Mouse (Mus musculus): ENCODE data around the gene Plxnd1. TPM values are rescaled to one million over a fixed set of nuclear protein-coding genes. Genes with fewer than 3 reads are reported as not detected.

The Plxnd1 gene
- polyA plus RNA-seq, 1 experiment from 2014 or later: 9.1 TPM

GRCm38 (mm10) chr6:115906871-115907270 lies 87.9 kb downstream of the Plxnd1 start:
- no peak for ATAC-seq (ENCODE audit: low FRiP score)
- H3K4me1 ChIP-seq (replicated peaks): no peaks in the 10 kb centered on the region
- no peak overlapping the region for H3K4me3 ChIP-seq
- 85% methylated on average over 2 of the region's 2 CpGs for WGBS
- no peak overlapping the region for H3K4me2 ChIP-seq
- peaks cover 48% of the 10 kb centered on the region for H3K36me3 ChIP-seq
- no peak overlapping the region for H3K27ac ChIP-seq
- H3K27me3 ChIP-seq: no peaks in the 10 kb centered on the region
- no peaks in the 10 kb centered on the region for H3K9me3 ChIP-seq
- H3K9ac ChIP-seq: no peak overlapping the region

GRCm38 (mm10) chr6:115906455-115906854 lies 88.3 kb downstream of the Plxnd1 start:
- Histone ChIP-seq H3K9me3 (no peaks in the 10 kb centered on the region), H3K4me2 (no peak overlapping the region), H3K27me3 (no peaks in the 10 kb centered on the region), H3K4me3 (no peak overlapping the region), H3K4me1 (replicated peaks) (peaks cover 4% of the 10 kb centered on the region; the same call in 1 of the 2 replicates), H3K36me3 (peaks cover 48% of the 10 kb centered on the region), H3K27ac (no peak overlapping the region), H3K9ac (no peak overlapping the region)
- no peak for ATAC-seq (ENCODE audit: low FRiP score)
- 96% methylated on average over 1 of the region's 1 CpGs for WGBS

GRCm38 (mm10) chr6:115905568-115905967 lies 89.2 kb downstream of the Plxnd1 start:
- H3K4me2 ChIP-seq: no peak overlapping the region
- ATAC-seq (ENCODE audit: low FRiP score): no peak
- peaks cover 8% of the 10 kb centered on the region for H3K4me1 ChIP-seq (replicated peaks)
- peaks cover 48% of the 10 kb centered on the region for H3K36me3 ChIP-seq
- 91% methylated on average over 6 of the region's 6 CpGs for WGBS
- H3K27me3 ChIP-seq: no peaks in the 10 kb centered on the region
- H3K9me3 ChIP-seq: no peaks in the 10 kb centered on the region
- H3K27ac ChIP-seq: no peak overlapping the region
- no peak overlapping the region for H3K9ac ChIP-seq
- H3K4me3 ChIP-seq: no peak overlapping the region

Other genes with a start within 250 kb of the Plxnd1 start
- gene Tmem40, start 232.6 kb downstream of the Plxnd1 start, polyA plus RNA-seq (2015; fragmentation: Nextera tagmentation; extraction: Ambion mirVana): 1.6 and 1.7 TPM in 2 replicates
- 14.8 and 15.0 TPM in 2 replicates for gene Cand2, start 220.5 kb downstream of the Plxnd1 start, polyA plus RNA-seq (2015; fragmentation: Nextera tagmentation; extraction: Ambion mirVana)
- 1,291 and 1,358 TPM in 2 replicates for gene Rpl32, start 186.3 kb downstream of the Plxnd1 start, polyA plus RNA-seq (2015; fragmentation: Nextera tagmentation; extraction: Ambion mirVana)
- gene Efcab12, start 156.6 kb downstream of the Plxnd1 start, polyA plus RNA-seq (2015; fragmentation: Nextera tagmentation; extraction: Ambion mirVana): 3.0 and 3.4 TPM in 2 replicates
- 10.7 and 13.3 TPM in 2 replicates for gene Mbd4, start 141.6 kb downstream of the Plxnd1 start, polyA plus RNA-seq (2015; fragmentation: Nextera tagmentation; extraction: Ambion mirVana)
- gene Ift122, start 141.5 kb downstream of the Plxnd1 start, polyA plus RNA-seq (2015; fragmentation: Nextera tagmentation; extraction: Ambion mirVana): 25.3 and 27.7 TPM in 2 replicates
- gene Rho, start 63.3 kb downstream of the Plxnd1 start, polyA plus RNA-seq (2015; fragmentation: Nextera tagmentation; extraction: Ambion mirVana): 0.21 and 0.58 TPM in 2 replicates
- gene H1foo, start 50.1 kb downstream of the Plxnd1 start, polyA plus RNA-seq (2015; fragmentation: Nextera tagmentation; extraction: Ambion mirVana): not detected in 2 replicates
- 34.4 and 35.0 TPM in 2 replicates for gene Tmcc1, start 198.5 kb upstream of the Plxnd1 start, polyA plus RNA-seq (2015; fragmentation: Nextera tagmentation; extraction: Ambion mirVana)
- 66.1 and 70.9 TPM in 2 replicates for gene Washc2, start 213.0 kb upstream of the Plxnd1 start, polyA plus RNA-seq (2015; fragmentation: Nextera tagmentation; extraction: Ambion mirVana)

Measured in hindbrain, embryonic 13.5 days (tissue).